Mouse (Mus musculus): Measurements from ENCODE around the gene Gldc.
"Not testable (repeated sequence)": the region's sequence is repeated elsewhere in the genome, so short reads cannot be mapped to it uniquely, and the experiment has no call there.

Gldc gene

GRCm38 (mm10) chr19:30174919-30175571 is at the start of gene Gldc:
Gene Gldc, minus strand, starts transcription at chr19:30175429.
- in situ Hi-C loops (cut with MboI, MseI), result no loop called here

- in situ Hi-C loops (cut with MboI, MseI), result not testable (repeated sequence)
Observed at GRCm38 (mm10) chr19:30222593-30222992, 47.4 kb upstream of the Gldc start.

GRCm38 (mm10) chr19:30217335-30217734 is 42.1 kb upstream of the Gldc start:
- in situ Hi-C loops (cut with MboI, MseI), result no loop called here

GRCm38 (mm10) chr19:30216186-30216585 is 41.0 kb upstream of the Gldc start:
- in situ Hi-C loops (cut with MboI, MseI), result no loop called here

- in situ Hi-C loops (cut with MboI, MseI), result not testable (repeated sequence)
Observed at GRCm38 (mm10) chr19:30215736-30216135, 40.5 kb upstream of the Gldc start.

- in situ Hi-C loops (cut with MboI, MseI), result no loop called here
Observed at GRCm38 (mm10) chr19:30214026-30214425, 38.8 kb upstream of the Gldc start.

- in situ Hi-C loops (cut with MboI, MseI), result not testable (repeated sequence)
Observed at GRCm38 (mm10) chr19:30209006-30209405, 33.8 kb upstream of the Gldc start.

GRCm38 (mm10) chr19:30206981-30207380 is 31.8 kb upstream of the Gldc start:
- in situ Hi-C loops (cut with MboI, MseI), result no loop called here

- in situ Hi-C loops (cut with MboI, MseI), result no loop called here
Observed at GRCm38 (mm10) chr19:30205874-30206273, 30.6 kb upstream of the Gldc start.

GRCm38 (mm10) chr19:30205159-30205816 is 30.1 kb upstream of the Gldc start:
- in situ Hi-C loops (cut with MboI, MseI), result no loop called here

- in situ Hi-C loops (cut with MboI, MseI), result no loop called here
Observed at GRCm38 (mm10) chr19:30202177-30202576, 26.9 kb upstream of the Gldc start.

GRCm38 (mm10) chr19:30194999-30195398 is 19.8 kb upstream of the Gldc start:
- in situ Hi-C loops (cut with MboI, MseI), result no loop called here

GRCm38 (mm10) chr19:30187232-30187631 is 12.0 kb upstream of the Gldc start:
- in situ Hi-C loops (cut with MboI, MseI), result no loop called here

- in situ Hi-C loops (cut with MboI, MseI), result no loop called here
Observed at GRCm38 (mm10) chr19:30185536-30185935, 10.3 kb upstream of the Gldc start.

GRCm38 (mm10) chr19:30179979-30180378 is 4.8 kb upstream of the Gldc start:
- in situ Hi-C loops (cut with MboI, MseI), result no loop called here

GRCm38 (mm10) chr19:30174074-30174670 is 1.1 kb downstream of the Gldc start:
- in situ Hi-C loops (cut with MboI, MseI), result no loop called here

GRCm38 (mm10) chr19:30171346-30172055 is 3.7 kb downstream of the Gldc start:
- in situ Hi-C loops (cut with MboI, MseI), result no loop called here

GRCm38 (mm10) chr19:30170319-30170718 is 4.9 kb downstream of the Gldc start:
- in situ Hi-C loops (cut with MboI, MseI), result no loop called here

- in situ Hi-C loops (cut with MboI, MseI), result no loop called here
Observed at GRCm38 (mm10) chr19:30166801-30167505, 8.3 kb downstream of the Gldc start.

GRCm38 (mm10) chr19:30164228-30164627 is 11.0 kb downstream of the Gldc start:
- in situ Hi-C loops (cut with MboI, MseI), result no loop called here

GRCm38 (mm10) chr19:30162808-30163207 is 12.4 kb downstream of the Gldc start:
- in situ Hi-C loops (cut with MboI, MseI), result no loop called here

- in situ Hi-C loops (cut with MboI, MseI), result no loop called here
Observed at GRCm38 (mm10) chr19:30160021-30160420, 15.2 kb downstream of the Gldc start.
